Mouse (Mus musculus): Measurements from ENCODE around the gene Neurog3. TPM values are rescaled to one million over a fixed set of nuclear protein-coding genes. Genes with fewer than 3 reads are reported as not detected.

The Neurog3 gene
- not detected in 2 replicates for polyA plus RNA-seq (2015; fragmentation: Nextera tagmentation; extraction: Ambion mirVana)

DNA sequence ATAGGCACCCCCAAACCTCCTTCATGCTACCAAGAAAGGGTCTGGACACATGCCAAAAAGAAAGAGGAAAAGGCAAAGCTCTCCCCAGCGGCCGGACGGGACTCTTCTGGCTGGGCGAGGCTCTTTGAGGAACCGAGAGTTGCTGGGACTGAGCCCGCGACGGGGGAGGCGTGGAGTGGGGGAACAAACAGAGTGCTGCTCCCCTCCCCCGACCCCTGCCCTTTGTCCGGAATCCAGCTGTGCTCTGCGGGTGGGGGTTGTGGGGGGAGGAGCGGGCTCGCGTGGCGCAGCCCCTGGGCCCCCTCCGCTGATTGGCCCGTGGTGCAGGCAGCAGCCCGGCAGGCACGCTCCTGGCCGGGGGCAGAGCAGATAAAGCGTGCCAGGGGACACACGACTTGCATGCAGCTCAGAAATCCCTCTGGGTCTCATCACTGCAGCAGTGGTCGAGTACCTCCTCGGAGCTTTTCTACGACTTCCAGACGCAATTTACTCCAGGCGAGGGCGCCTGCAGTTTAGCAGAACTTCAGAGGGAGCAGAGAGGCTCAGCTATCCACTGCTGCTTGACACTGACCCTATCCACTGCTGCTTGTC, at the start of gene Neurog3:
Gene Neurog3, plus strand, starts transcription at position 400 of the 591 bp plus-strand sequence.

DNA sequence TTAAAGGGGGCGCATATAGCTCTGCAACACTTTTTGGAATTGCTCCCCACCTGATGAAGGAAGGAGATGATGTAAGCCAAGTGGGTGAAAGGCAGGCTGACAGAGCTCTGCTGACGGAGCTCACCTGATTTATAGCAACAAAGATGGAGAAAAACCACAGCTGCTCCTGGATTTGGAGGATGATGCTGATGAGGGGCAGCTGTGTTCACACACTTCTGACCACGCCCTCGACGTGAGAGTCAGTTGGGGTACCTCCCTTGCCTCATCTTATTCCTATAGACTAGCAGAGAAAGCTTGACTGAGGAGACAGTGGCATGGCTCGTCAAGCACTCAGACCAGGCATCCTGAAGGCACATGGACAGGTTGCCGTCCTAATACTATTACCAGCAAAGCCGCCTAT, 10.9 kb downstream of the Neurog3 start, which contains the start of gene Fam241b:
Gene Fam241b, minus strand, starts transcription at position 101 of the 400 bp plus-strand sequence.

Other genes with a start within 250 kb of the Neurog3 start
- 1.4 and 1.6 TPM in 2 replicates for gene Col13a1, start 154.0 kb upstream of the Neurog3 start, polyA plus RNA-seq (2015; fragmentation: Nextera tagmentation; extraction: Ambion mirVana)
- 0.82 and 1.2 TPM in 2 replicates for gene Fam241b, start 10.8 kb downstream of the Neurog3 start, polyA plus RNA-seq (2015; fragmentation: Nextera tagmentation; extraction: Ambion mirVana)
- 25.2 and 25.6 TPM in 2 replicates for gene Tspan15, start 98.2 kb downstream of the Neurog3 start, polyA plus RNA-seq (2015; fragmentation: Nextera tagmentation; extraction: Ambion mirVana)
- gene Tacr2, start 119.3 kb downstream of the Neurog3 start, polyA plus RNA-seq (2015; fragmentation: Nextera tagmentation; extraction: Ambion mirVana), result not detected in 2 replicates
- 10.8 and 12.1 TPM in 2 replicates for gene Hk1, start 246.8 kb downstream of the Neurog3 start, polyA plus RNA-seq (2015; fragmentation: Nextera tagmentation; extraction: Ambion mirVana)

All from skeletal muscle tissue, postnatal 0 days (tissue).